Mouse (Mus musculus): ENCODE measurements around the gene Mup4. TPM values are rescaled to one million over a fixed set of nuclear protein-coding genes. Genes with fewer than 3 reads are reported as not detected.

Gene Mup4
- polyA plus RNA-seq, 1 experiment = not detected

GRCm38 (mm10) chr4:59917966-59918365 is 42.5 kb downstream of the Mup4 start:
- H3K27ac ChIP-seq (ENCODE audit: control insufficient read depth, insufficient read depth, low read depth, low read length, poor library complexity) = no peak overlapping the region
- no peak for TF ChIP-seq POLR2A (IDR thresholded peaks at IDR 0.05; ENCODE audit: borderline replicate concordance, control insufficient read depth, low read depth, low read length)
- TF ChIP-seq CTCF (IDR thresholded peaks at IDR 0.05; ENCODE audit: control insufficient read depth, insufficient read depth, low read length) = no peak
- WGBS = 59% methylated on average over 3 of the region's 3 CpGs
- no peak overlapping the region for H3K4me3 ChIP-seq (replicated peaks; ENCODE audit: control insufficient read depth, low read depth, low read length)
- H3K4me1 ChIP-seq (ENCODE audit: control insufficient read depth, insufficient read depth, low read length) = no peaks in the 10 kb centered on the region; the same call in 1 of the 2 replicates

GRCm38 (mm10) chr4:59914608-59915403 is 45.7 kb downstream of the Mup4 start, which contains the start of gene Slc46a2:
Slc46a2 (minus strand) TSS chr4:59915056.
- H3K27ac ChIP-seq (ENCODE audit: control insufficient read depth, insufficient read depth, low read depth, low read length, poor library complexity) = no peak within 1 kb of the TSS
- H3K4me1 ChIP-seq (ENCODE audit: control insufficient read depth, insufficient read depth, low read length) = no peaks in the 10 kb centered on the region; the same call in 1 of the 2 replicates
- TF ChIP-seq POLR2A (IDR thresholded peaks at IDR 0.05; ENCODE audit: borderline replicate concordance, control insufficient read depth, low read depth, low read length) (no peak), CTCF (IDR thresholded peaks at IDR 0.05; ENCODE audit: control insufficient read depth, insufficient read depth, low read length) (no peak)
- WGBS = 39% methylated on average over 22 of the region's 22 CpGs
- no peak within 1 kb of the TSS for H3K4me3 ChIP-seq (replicated peaks; ENCODE audit: control insufficient read depth, low read depth, low read length)

- Histone ChIP-seq H3K27ac (ENCODE audit: control insufficient read depth, insufficient read depth, low read depth, low read length, poor library complexity) (no peak overlapping the region), H3K4me3 (replicated peaks; ENCODE audit: control insufficient read depth, low read depth, low read length) (no peak overlapping the region), H3K4me1 (ENCODE audit: control insufficient read depth, insufficient read depth, low read length) (no peaks in the 10 kb centered on the region)
- TF ChIP-seq CTCF (IDR thresholded peaks at IDR 0.05; ENCODE audit: control insufficient read depth, insufficient read depth, low read length) (no peak), POLR2A (IDR thresholded peaks at IDR 0.05; ENCODE audit: borderline replicate concordance, control insufficient read depth, low read depth, low read length) (no peak)
- WGBS = 85% methylated on average over 2 of the region's 2 CpGs
These were observed 51.7 kb downstream of the Mup4 start for GRCm38 (mm10) chr4:59908785-59909184.

- no peak overlapping the region for H3K27ac ChIP-seq (ENCODE audit: control insufficient read depth, insufficient read depth, low read depth, low read length, poor library complexity)
- H3K4me1 ChIP-seq (ENCODE audit: control insufficient read depth, insufficient read depth, low read length) = no peaks in the 10 kb centered on the region
- no peak overlapping the region for H3K4me3 ChIP-seq (replicated peaks; ENCODE audit: control insufficient read depth, low read depth, low read length)
- no peak for TF ChIP-seq CTCF (IDR thresholded peaks at IDR 0.05; ENCODE audit: control insufficient read depth, insufficient read depth, low read length)
- TF ChIP-seq POLR2A (IDR thresholded peaks at IDR 0.05; ENCODE audit: borderline replicate concordance, control insufficient read depth, low read depth, low read length) = no peak
- whole genome bisulfite sequencing = 64% methylated on average over 10 of the region's 10 CpGs
These were observed 52.8 kb downstream of the Mup4 start for GRCm38 (mm10) chr4:59907657-59908230.

GRCm38 (mm10) chr4:59907092-59907491 is 53.4 kb downstream of the Mup4 start:
- no peak overlapping the region for H3K27ac ChIP-seq (ENCODE audit: control insufficient read depth, insufficient read depth, low read depth, low read length, poor library complexity)
- H3K4me1 ChIP-seq (ENCODE audit: control insufficient read depth, insufficient read depth, low read length) = no peaks in the 10 kb centered on the region
- 83% methylated on average over 6 of the region's 6 CpGs for WGBS
- no peak overlapping the region for H3K4me3 ChIP-seq (replicated peaks; ENCODE audit: control insufficient read depth, low read depth, low read length)
- no peak for TF ChIP-seq POLR2A (IDR thresholded peaks at IDR 0.05; ENCODE audit: borderline replicate concordance, control insufficient read depth, low read depth, low read length)
- no peak for TF ChIP-seq CTCF (IDR thresholded peaks at IDR 0.05; ENCODE audit: control insufficient read depth, insufficient read depth, low read length)

Other genes with a start within 250 kb of the Mup4 start
- gene Inip, start 159.1 kb downstream of the Mup4 start, polyA plus RNA-seq (2011; ENCODE audit: insufficient read depth, insufficient read length, low replicate concordance, missing spikeins) = 10.7 and 27.6 TPM in 2 replicates
- 19.7 and 24.2 TPM in 2 replicates for gene Snx30, start 154.9 kb downstream of the Mup4 start, polyA plus RNA-seq (2011; ENCODE audit: insufficient read depth, insufficient read length, low replicate concordance, missing spikeins)
- gene Slc46a2, start 45.7 kb downstream of the Mup4 start, polyA plus RNA-seq (2011; ENCODE audit: insufficient read depth, insufficient read length, low replicate concordance, missing spikeins) = not detected in 2 replicates
- gene Mup6, start 3.6 kb upstream of the Mup4 start, polyA plus RNA-seq (2011; ENCODE audit: insufficient read depth, insufficient read length, low replicate concordance, missing spikeins) = 3.0 TPM in 1 of 2 replicates, not detected in the other
- gene Mup7, start 109.8 kb upstream of the Mup4 start, polyA plus RNA-seq (2011; ENCODE audit: insufficient read depth, insufficient read length, low replicate concordance, missing spikeins) = 25.8 and 125 TPM in 2 replicates
- gene Mup2, start 193.6 kb upstream of the Mup4 start, polyA plus RNA-seq (2011; ENCODE audit: insufficient read depth, insufficient read length, low replicate concordance, missing spikeins) = 1.9 and 18.1 TPM in 2 replicates